Mouse (Mus musculus): ENCODE measurements around the gene Ppdpf. TPM values are rescaled to one million over a fixed set of nuclear protein-coding genes. Genes with fewer than 3 reads are reported as not detected.

Ppdpf gene
- polyA plus RNA-seq (2012; fragmentation: generic; extraction: Trizol), result 10 to 100 TPM; 54.2 to 64.2 TPM

DNA sequence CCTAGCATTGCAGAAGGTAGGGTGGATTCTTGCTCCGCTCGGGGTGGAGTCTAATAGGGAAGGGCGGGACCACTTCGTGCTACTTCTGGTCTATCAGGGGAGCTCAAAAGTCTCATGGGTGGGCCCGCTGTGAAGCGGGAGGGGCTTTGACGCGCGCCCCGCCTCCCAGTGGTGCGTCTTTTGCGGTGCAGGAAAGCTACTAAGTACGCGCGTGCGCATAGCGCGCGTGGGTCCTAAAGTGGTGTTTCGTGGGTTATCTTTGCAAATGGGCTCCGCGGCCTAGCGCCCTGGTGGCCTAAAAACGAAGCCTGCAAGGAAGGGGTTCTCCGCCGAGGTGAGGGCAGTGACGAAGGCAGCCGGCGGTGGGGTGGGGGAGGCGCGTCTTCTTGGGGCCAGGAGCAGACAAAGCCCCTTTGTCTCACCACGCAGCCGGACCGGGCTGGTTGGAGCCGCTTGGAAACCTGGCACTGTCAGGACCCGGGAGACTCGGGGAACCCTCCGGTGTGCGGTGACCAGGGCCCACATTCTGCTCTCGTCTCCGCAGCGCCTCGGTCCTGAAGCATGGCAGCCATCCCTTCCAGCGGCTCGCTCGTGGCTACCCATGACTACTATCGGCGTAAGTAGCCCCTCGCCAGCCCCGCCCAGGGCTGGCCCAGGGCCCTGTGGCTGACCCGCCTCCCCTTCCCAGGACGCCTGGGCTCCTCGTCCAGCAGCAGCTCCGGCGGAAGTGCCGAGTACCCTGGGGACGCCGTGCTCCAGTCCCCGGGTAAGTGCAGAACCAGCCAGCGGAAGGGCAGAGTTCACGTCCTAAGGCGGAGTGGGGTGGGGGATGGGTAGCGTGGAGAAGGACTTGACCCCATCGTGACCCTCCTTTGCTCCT, at the start of gene Ppdpf:
Gene Ppdpf, plus strand, starts transcription at position 127 of the 880 bp plus-strand sequence.

DNA sequence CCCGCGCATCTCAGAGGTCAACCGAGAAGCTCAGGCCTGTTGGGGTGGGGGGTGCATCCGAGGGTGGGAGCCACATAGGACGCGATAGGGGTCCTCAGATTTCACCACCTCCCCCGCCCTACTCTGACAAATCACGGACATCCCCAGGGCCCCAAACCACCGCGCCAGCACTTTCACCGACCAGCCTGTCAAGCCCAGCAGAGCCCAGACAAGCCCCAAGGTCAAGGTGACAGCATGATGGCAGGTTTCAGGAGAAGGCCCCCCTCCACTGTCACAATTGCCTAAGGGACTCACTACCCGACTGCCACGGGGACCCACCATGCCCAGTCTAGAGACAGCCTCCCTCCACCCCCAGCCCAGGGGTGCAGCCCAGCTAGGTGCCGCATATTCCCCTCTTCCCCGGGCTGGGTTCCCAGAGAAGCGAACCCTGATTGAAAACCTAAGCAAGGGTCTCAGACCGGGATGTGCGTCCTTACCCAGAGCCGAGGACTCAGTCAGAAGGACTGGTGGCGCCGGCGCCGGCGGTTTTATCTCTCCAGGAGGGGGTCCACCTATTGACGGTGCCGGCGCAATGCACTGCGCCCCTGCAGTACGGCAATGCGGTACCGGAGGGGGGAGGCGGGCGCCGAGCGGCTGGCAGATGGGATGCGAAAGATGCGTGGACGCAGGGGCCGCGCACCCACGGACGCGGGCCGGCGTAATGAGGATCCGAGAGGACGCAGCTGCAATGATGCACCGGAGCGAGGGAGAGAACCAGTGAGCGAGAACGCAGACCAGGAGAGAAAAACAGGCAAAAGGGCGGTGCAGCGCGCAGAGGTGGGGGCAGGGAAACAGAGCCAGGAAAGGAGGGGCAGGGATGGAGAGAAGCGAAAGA, 30.6 kb upstream of the Ppdpf start, which contains the start of gene Eef1a2:
Gene Eef1a2, minus strand, starts transcription at position 767 of the 874 bp plus-strand sequence.

DNA sequence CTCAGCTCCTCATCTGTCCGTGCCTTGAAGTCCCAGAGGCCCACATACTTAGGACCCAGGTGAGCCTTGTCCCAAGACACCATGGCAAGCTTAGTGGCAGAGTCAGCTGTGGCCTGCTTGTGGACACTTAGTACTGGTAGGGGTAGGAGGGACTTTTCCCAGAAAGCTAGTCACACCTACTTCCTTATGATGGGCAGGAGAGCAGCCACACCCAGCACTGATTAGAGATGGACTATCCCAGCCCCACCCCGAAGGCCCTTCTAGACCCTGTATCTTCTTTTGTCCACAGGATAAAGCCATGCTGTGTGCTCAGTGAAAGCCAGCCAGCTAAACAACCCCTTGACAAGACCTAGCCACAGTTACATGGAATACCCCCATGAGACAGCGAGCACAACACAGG, 15.4 kb downstream of the Ppdpf start, which contains the start of gene Ptk6:
Gene Ptk6, minus strand, starts transcription at position 368 of the 400 bp plus-strand sequence.

DNA sequence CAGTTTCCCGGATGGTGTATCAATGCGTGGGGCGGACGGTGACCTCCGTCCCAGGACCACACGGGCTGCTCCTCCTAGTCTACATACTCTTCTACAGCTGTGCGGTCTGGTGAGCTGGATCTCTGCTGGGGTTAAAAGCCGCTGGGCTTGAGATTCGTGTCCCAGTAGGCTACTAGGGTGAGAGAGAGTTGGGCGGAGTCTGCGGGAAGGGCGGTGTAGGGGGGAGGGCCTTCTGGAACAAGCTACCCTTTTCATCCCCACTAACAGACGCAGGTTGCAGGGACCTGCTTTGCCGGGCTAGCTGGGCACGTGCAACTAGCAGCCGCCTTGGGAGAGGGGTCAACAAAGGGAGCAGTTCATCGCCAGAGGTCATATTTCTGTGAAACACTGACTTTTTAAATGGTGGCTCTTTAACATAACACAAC, 26.0 kb downstream of the Ppdpf start, which contains the start of gene Srms:
Gene Srms, minus strand, starts transcription at position 165 of the 425 bp plus-strand sequence.

DNA sequence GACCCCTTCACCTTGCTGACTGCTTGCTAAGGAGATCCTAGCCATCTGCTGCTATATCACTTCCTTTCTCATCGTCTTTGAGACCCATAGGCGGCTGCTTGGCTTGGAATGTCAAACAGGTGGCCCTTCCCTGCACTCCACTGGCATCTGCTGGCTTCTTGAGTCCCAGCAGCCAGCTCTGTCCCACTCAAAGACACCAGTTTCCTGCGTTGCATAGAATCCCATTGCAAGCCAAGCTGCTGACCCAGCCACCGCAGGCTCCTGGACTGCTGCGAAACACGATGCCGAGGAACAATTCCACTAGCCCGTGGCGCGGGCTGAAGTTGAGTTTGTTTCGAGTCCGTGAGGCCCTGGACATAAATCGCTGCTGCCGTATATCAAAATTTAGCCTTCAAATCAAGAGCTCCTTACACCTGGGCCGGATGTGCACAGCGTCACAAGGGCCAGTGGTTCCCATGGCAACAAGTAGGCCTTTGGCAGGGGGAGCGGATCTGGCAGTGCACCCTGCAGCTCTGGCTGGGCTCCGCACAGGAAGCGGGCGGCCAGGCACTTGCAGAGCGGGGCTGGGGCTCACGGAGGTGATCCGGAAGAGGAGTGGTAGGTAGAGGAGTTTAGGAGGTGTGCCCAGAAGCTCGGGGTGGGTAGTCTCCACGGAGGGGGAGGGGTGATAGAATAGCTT, 32.6 kb downstream of the Ppdpf start, which contains the start of gene Fndc11:
Gene Fndc11, plus strand, starts transcription at position 476 of the 679 bp plus-strand sequence.

Other genes with a start within 250 kb of the Ppdpf start
- gene Nkain4, start 232.5 kb upstream of the Ppdpf start, polyA plus RNA-seq (2012; fragmentation: generic; extraction: Trizol), result not detected
- 10 to 100 TPM; 25.6 to 47.4 TPM for gene Arfgap1, start 220.0 kb upstream of the Ppdpf start, polyA plus RNA-seq (2012; fragmentation: generic; extraction: Trizol)
- gene Col20a1, start 200.7 kb upstream of the Ppdpf start, polyA plus RNA-seq (2012; fragmentation: generic; extraction: Trizol), result under 1 TPM; 0.08 to 0.86 TPM
- not detected for gene Chrna4, start 143.7 kb upstream of the Ppdpf start, polyA plus RNA-seq (2012; fragmentation: generic; extraction: Trizol)
- not detected for gene Kcnq2, start 51.9 kb upstream of the Ppdpf start, polyA plus RNA-seq (2012; fragmentation: generic; extraction: Trizol)
- gene Eef1a2, start 30.2 kb upstream of the Ppdpf start, polyA plus RNA-seq (2012; fragmentation: generic; extraction: Trizol), result not detected
- gene Ptk6, start 15.5 kb downstream of the Ppdpf start, polyA plus RNA-seq (2012; fragmentation: generic; extraction: Trizol), result not detected
- under 1 TPM in 1 of 2 experiments, not detected in 1; 0.04 TPM for gene Srms, start 25.9 kb downstream of the Ppdpf start, polyA plus RNA-seq (2012; fragmentation: generic; extraction: Trizol)
- gene Fndc11, start 32.8 kb downstream of the Ppdpf start, polyA plus RNA-seq (2012; fragmentation: generic; extraction: Trizol), result not detected
- gene Helz2, start 54.8 kb downstream of the Ppdpf start, polyA plus RNA-seq (2012; fragmentation: generic; extraction: Trizol), result 1 to 10 TPM in 1 of 2 experiments, under 1 TPM in 1; 0.28 to 2.3 TPM
- 1 to 10 TPM; 3.1 to 9.1 TPM for gene Gmeb2, start 100.8 kb downstream of the Ppdpf start, polyA plus RNA-seq (2012; fragmentation: generic; extraction: Trizol)
- under 1 TPM in 1 of 2 experiments, not detected in 1; 0.14 TPM for gene Stmn3, start 127.3 kb downstream of the Ppdpf start, polyA plus RNA-seq (2012; fragmentation: generic; extraction: Trizol)
- gene Rtel1, start 132.5 kb downstream of the Ppdpf start, polyA plus RNA-seq (2012; fragmentation: generic; extraction: Trizol), result 10 to 100 TPM; 29.8 to 40.9 TPM
- 10 to 100 TPM in 1 of 2 experiments, 1 to 10 TPM in 1; 8.6 to 19.6 TPM for gene Zgpat, start 177.7 kb downstream of the Ppdpf start, polyA plus RNA-seq (2012; fragmentation: generic; extraction: Trizol)
- 10 to 100 TPM; 34.3 to 40.3 TPM for gene Arfrp1, start 178.2 kb downstream of the Ppdpf start, polyA plus RNA-seq (2012; fragmentation: generic; extraction: Trizol)
- gene Lime1, start 192.8 kb downstream of the Ppdpf start, polyA plus RNA-seq (2012; fragmentation: generic; extraction: Trizol), result 10 to 100 TPM in 1 of 2 experiments, 1 to 10 TPM in 1; 2.1 to 19.5 TPM

Data from C3H10T1/2 (cell line).